Mouse (Mus musculus): ENCODE measurements around the gene Scml4. TPM values are rescaled to one million over a fixed set of nuclear protein-coding genes. Genes with fewer than 3 reads are reported as not detected.

Scml4 gene
- polyA plus RNA-seq, 1 experiment from 2014 or later = 9.3 TPM

DNA sequence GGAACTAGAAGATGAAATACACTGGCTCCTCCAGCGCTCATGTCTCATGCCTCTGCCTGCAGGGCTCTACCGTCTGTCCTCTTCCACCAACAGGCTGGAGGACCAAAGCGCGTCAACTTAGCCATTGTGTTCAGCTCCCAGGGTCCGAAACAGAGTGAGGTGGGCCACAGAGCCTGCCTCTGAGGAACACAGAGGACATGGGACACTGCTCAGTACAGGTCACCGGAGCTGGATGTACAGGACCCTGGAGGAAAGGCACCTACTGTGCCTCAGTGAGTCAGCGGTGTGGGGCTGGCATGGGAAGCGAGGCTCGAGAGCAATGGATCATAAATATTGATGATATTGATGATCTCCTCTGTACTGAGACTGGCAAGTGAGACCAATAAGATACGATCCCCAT, 139.2 kb downstream of the Scml4 start:
- no peak for ATAC-seq (ENCODE audit: low FRiP score)
- 90% methylated on average over 10 of the region's 10 CpGs for WGBS

DNA sequence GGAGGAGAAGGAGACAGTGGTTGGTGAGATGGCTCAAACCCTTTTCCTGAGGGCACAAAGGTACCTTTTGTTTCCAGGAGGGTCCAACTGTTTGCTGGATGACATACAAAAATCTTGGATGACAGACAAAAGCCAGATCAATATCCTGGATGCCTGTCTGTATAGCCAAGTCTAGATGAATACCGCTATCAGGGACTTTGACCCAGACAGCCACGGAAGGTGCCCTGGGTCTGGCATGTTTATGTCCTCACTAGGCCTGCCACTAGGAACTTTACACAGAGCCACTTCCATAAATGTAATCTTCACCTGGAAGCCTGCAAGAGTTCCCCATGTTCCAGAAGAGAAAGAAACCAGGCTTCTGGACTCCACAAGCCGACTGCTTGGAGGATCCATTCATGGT, 141.3 kb downstream of the Scml4 start:
- Histone ChIP-seq H3K27me3 (ENCODE audit: control insufficient read depth, insufficient read depth, low read length) (no peaks in the 10 kb centered on the region), H3K4me2 (replicated peaks) (no peak overlapping the region), H3K36me3 (replicated peaks; ENCODE audit: control insufficient read depth, insufficient read depth) (peaks cover 7% of the 10 kb centered on the region), H3K4me1 (replicated peaks; ENCODE audit: control insufficient read depth, insufficient read depth, low read length) (peaks cover 8% of the 10 kb centered on the region; the same call in 1 of the 2 replicates), H3K9me3 (ENCODE audit: control insufficient read depth, low read length) (no peaks in the 10 kb centered on the region), H3K9ac (no peak overlapping the region), H3K4me3 (replicated peaks; ENCODE audit: low read length) (no peak overlapping the region), H3K27ac (no peak overlapping the region)
- DNase-seq (ENCODE audit: low spot score) = no peak
- no peak for ATAC-seq (ENCODE audit: low FRiP score)
- WGBS = 70% methylated on average over 3 of the region's 3 CpGs

More for the DNA sequence above, 139.2 kb downstream of the Scml4 start:
- H3K27ac ChIP-seq = no peak overlapping the region
- H3K27me3 ChIP-seq (ENCODE audit: control insufficient read depth, insufficient read depth, low read length) = no peaks in the 10 kb centered on the region
- no peak overlapping the region for H3K9ac ChIP-seq
- peaks cover 6% of the 10 kb centered on the region for H3K36me3 ChIP-seq (replicated peaks; ENCODE audit: control insufficient read depth, insufficient read depth)
- no peak overlapping the region for H3K4me3 ChIP-seq (replicated peaks; ENCODE audit: low read length)
- no peak overlapping the region for H3K4me2 ChIP-seq (replicated peaks)
- no peaks in the 10 kb centered on the region for H3K9me3 ChIP-seq (ENCODE audit: control insufficient read depth, low read length)
- H3K4me1 ChIP-seq (replicated peaks; ENCODE audit: control insufficient read depth, insufficient read depth, low read length) = peaks cover 20% of the 10 kb centered on the region
- no peak for DNase-seq (ENCODE audit: low spot score)

DNA sequence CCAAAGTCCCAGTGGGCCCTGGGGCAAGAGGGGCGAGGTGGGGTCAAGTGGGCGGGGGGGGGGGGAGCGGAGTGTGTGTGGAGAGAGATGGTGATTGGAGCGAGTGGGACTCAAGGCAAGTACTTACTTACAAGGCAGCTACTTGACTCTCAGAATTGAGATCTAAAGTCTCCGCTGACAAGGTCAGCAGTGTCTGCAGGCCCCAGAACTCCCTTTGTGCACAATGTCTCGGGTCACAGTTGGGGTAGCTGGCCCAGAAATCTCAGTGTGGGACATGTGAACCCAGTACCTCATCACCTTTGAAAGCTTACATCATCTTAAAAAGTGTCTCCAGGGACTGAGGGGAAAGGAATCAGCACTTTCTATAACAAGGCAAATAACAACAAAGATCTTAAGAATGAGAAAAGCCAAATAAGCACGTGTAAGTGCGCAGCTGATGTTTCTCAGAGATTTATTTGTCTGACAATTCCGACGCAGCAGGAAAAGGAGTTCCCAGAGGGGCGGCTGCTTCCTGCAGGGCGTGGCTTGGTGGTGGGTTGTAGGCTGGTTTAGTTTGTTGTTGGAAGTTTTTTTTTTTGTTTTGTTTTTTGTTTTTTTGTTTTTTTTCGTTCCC, 142.0 kb downstream of the Scml4 start:
- Histone ChIP-seq H3K9ac (no peak overlapping the region), H3K9me3 (ENCODE audit: control insufficient read depth, low read length) (no peaks in the 10 kb centered on the region), H3K27ac (no peak overlapping the region), H3K4me3 (replicated peaks; ENCODE audit: low read length) (peak overlapping the region; percentile 20; the same call in 1 of the 2 replicates), H3K4me1 (replicated peaks; ENCODE audit: control insufficient read depth, insufficient read depth, low read length) (peaks cover 8% of the 10 kb centered on the region; the same call in 1 of the 2 replicates), H3K36me3 (replicated peaks; ENCODE audit: control insufficient read depth, insufficient read depth) (peaks cover 7% of the 10 kb centered on the region), H3K4me2 (replicated peaks) (peak overlapping the region; percentile 51; the same call in 1 of the 2 replicates), H3K27me3 (ENCODE audit: control insufficient read depth, insufficient read depth, low read length) (no peaks in the 10 kb centered on the region)
- no peak for ATAC-seq (ENCODE audit: low FRiP score)
- 10% methylated on average over 13 of the region's 13 CpGs for WGBS
- no peak for DNase-seq (ENCODE audit: low spot score)

DNA sequence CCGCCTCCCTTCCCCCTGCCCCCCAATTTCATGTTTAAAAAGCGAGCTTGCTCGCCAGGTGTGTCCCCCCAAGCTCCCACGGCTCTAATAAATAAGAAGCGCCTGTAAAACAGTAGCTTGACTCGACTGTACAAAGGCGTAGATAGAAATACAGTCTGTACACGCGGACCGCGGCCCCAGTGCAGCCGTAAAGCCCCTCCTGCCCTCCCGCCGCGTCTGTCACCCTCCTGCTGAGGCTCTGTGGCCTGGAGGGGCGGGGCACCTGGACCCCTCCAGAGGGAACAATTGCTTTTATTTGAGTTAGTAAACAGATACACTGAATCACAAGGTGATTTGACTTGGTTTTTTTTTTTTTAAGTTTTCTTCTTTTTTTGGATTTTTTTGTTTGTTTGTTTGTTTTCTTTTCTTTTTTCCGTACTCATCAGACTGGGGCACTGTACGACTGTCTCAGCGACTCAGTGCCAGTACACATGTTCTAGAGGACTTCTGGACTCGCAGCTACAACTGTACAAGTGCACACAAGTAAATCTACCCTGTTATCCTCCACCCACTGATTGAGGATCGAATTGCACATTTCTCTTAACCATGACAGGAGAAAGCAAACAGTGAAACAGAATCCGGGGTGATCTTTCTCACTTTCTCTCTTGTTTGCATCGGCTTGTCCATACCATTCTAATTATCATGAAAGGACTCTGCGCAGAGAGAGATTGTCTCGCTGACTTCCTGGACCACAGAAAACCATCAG, 142.7 kb downstream of the Scml4 start:
- WGBS = 9% methylated on average over 25 of the region's 25 CpGs
- peak overlapping the region; percentile 24; the same call in 1 of the 2 replicates for H3K9ac ChIP-seq
- ATAC-seq (ENCODE audit: low FRiP score) (no peak), DNase-seq (ENCODE audit: low spot score) (no peak)
- H3K4me3 ChIP-seq (replicated peaks; ENCODE audit: low read length) = peak overlapping the region; percentile 20
- peaks cover 8% of the 10 kb centered on the region; the same call in 1 of the 2 replicates for H3K4me1 ChIP-seq (replicated peaks; ENCODE audit: control insufficient read depth, insufficient read depth, low read length)
- no peaks in the 10 kb centered on the region for H3K9me3 ChIP-seq (ENCODE audit: control insufficient read depth, low read length)
- H3K36me3 ChIP-seq (replicated peaks; ENCODE audit: control insufficient read depth, insufficient read depth) = peaks cover 7% of the 10 kb centered on the region
- no peaks in the 10 kb centered on the region for H3K27me3 ChIP-seq (ENCODE audit: control insufficient read depth, insufficient read depth, low read length)
- H3K4me2 ChIP-seq (replicated peaks) = peak overlapping the region; percentile 51
- H3K27ac ChIP-seq = no peak overlapping the region

GRCm38 (mm10) chr10:43003466-43003757, 143.2 kb downstream of the Scml4 start:
- WGBS = 55% methylated on average over 5 of the region's 5 CpGs
- Histone ChIP-seq H3K9ac (no peak overlapping the region), H3K27ac (no peak overlapping the region), H3K36me3 (replicated peaks; ENCODE audit: control insufficient read depth, insufficient read depth) (peaks cover 7% of the 10 kb centered on the region), H3K4me2 (replicated peaks) (no peak overlapping the region), H3K27me3 (ENCODE audit: control insufficient read depth, insufficient read depth, low read length) (no peaks in the 10 kb centered on the region), H3K4me1 (replicated peaks; ENCODE audit: control insufficient read depth, insufficient read depth, low read length) (peaks cover 8% of the 10 kb centered on the region; the same call in 1 of the 2 replicates), H3K4me3 (replicated peaks; ENCODE audit: low read length) (no peak overlapping the region), H3K9me3 (ENCODE audit: control insufficient read depth, low read length) (no peaks in the 10 kb centered on the region)
- DNase-seq (ENCODE audit: low spot score) = no peak
- no peak for ATAC-seq (ENCODE audit: low FRiP score)

- peaks cover 7% of the 10 kb centered on the region for H3K36me3 ChIP-seq (replicated peaks; ENCODE audit: control insufficient read depth, insufficient read depth)
- H3K9ac ChIP-seq = no peak overlapping the region
- no peaks in the 10 kb centered on the region for H3K9me3 ChIP-seq (ENCODE audit: control insufficient read depth, low read length)
- WGBS = 93% methylated on average over 16 of the region's 16 CpGs
- H3K4me3 ChIP-seq (replicated peaks; ENCODE audit: low read length) = no peak overlapping the region
- no peak overlapping the region for H3K4me2 ChIP-seq (replicated peaks)
- ATAC-seq (ENCODE audit: low FRiP score) = no peak
- DNase-seq (ENCODE audit: low spot score) = no peak
- no peaks in the 10 kb centered on the region for H3K27me3 ChIP-seq (ENCODE audit: control insufficient read depth, insufficient read depth, low read length)
- no peak overlapping the region for H3K27ac ChIP-seq
- peaks cover 8% of the 10 kb centered on the region; the same call in 1 of the 2 replicates for H3K4me1 ChIP-seq (replicated peaks; ENCODE audit: control insufficient read depth, insufficient read depth, low read length)
These were observed 144.1 kb downstream of the Scml4 start for GRCm38 (mm10) chr10:43004174-43004734.

- H3K9me3 ChIP-seq (ENCODE audit: control insufficient read depth, low read length) = no peaks in the 10 kb centered on the region
- 80% methylated on average over 4 of the region's 4 CpGs for WGBS
- no peak for ATAC-seq (ENCODE audit: low FRiP score)
- H3K4me1 ChIP-seq (replicated peaks; ENCODE audit: control insufficient read depth, insufficient read depth, low read length) = peaks cover 8% of the 10 kb centered on the region; the same call in 1 of the 2 replicates
- H3K36me3 ChIP-seq (replicated peaks; ENCODE audit: control insufficient read depth, insufficient read depth) = peaks cover 7% of the 10 kb centered on the region
- DNase-seq (ENCODE audit: low spot score) = no peak
- H3K27me3 ChIP-seq (ENCODE audit: control insufficient read depth, insufficient read depth, low read length) = no peaks in the 10 kb centered on the region
- H3K4me2 ChIP-seq (replicated peaks) = no peak overlapping the region
- no peak overlapping the region for H3K4me3 ChIP-seq (replicated peaks; ENCODE audit: low read length)
- no peak overlapping the region for H3K9ac ChIP-seq
- no peak overlapping the region for H3K27ac ChIP-seq
These were observed 144.9 kb downstream of the Scml4 start for GRCm38 (mm10) chr10:43005031-43005430.

DNA sequence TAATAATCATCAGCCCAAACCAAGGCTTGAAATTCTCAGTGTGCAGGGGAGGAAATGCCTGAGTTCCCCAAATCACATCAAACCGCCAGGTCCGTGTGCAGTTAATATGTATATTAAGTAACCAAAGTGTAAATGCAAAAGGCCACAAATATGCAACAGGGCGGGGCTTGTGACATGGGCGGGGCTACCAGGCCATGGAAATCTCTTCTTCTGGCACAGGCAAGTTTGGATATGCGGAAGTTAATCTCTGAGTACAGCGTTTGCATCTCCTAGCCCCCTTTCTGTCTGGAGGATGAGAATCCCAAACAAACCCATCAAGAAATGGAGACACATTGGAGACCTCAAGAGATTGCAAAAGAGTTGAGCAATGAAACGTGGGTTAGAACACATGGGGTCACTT, 145.5 kb downstream of the Scml4 start:
- 83% methylated on average over 7 of the region's 7 CpGs for WGBS
- Histone ChIP-seq H3K27ac (no peak overlapping the region), H3K9ac (no peak overlapping the region), H3K36me3 (replicated peaks; ENCODE audit: control insufficient read depth, insufficient read depth) (peaks cover 7% of the 10 kb centered on the region), H3K4me3 (replicated peaks; ENCODE audit: low read length) (no peak overlapping the region), H3K4me2 (replicated peaks) (no peak overlapping the region), H3K9me3 (ENCODE audit: control insufficient read depth, low read length) (no peaks in the 10 kb centered on the region), H3K4me1 (replicated peaks; ENCODE audit: control insufficient read depth, insufficient read depth, low read length) (peaks cover 8% of the 10 kb centered on the region; the same call in 1 of the 2 replicates), H3K27me3 (ENCODE audit: control insufficient read depth, insufficient read depth, low read length) (no peaks in the 10 kb centered on the region)
- ATAC-seq (ENCODE audit: low FRiP score) = no peak
- no peak for DNase-seq (ENCODE audit: low spot score)

DNA sequence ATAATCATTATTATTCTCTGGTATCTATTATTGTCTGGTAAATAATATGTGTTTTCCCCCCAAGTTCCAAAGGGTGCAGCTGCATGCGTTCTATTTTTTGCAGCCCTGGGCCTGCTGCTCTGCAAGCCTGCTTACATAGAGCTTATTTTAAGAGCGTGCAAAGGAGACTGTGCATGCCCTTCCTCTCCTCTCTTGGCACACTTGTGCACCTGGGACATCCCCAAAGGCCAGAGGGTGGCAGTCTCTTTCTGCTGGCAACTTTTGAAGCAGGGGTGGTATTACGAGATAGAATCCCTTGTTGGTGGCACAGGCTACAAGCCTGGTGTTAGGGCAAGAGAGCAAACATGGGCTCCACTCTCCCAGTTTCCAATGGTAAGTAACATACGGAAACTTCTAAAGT, 146.4 kb downstream of the Scml4 start:
- H3K4me3 ChIP-seq (replicated peaks; ENCODE audit: low read length) = no peak overlapping the region
- peaks cover 8% of the 10 kb centered on the region; the same call in 1 of the 2 replicates for H3K4me1 ChIP-seq (replicated peaks; ENCODE audit: control insufficient read depth, insufficient read depth, low read length)
- no peaks in the 10 kb centered on the region for H3K9me3 ChIP-seq (ENCODE audit: control insufficient read depth, low read length)
- no peak overlapping the region for H3K9ac ChIP-seq
- H3K27ac ChIP-seq = no peak overlapping the region
- no peak for ATAC-seq (ENCODE audit: low FRiP score)
- no peak for DNase-seq (ENCODE audit: low spot score)
- H3K36me3 ChIP-seq (replicated peaks; ENCODE audit: control insufficient read depth, insufficient read depth) = peaks cover 7% of the 10 kb centered on the region
- WGBS = 90% methylated on average over 4 of the region's 4 CpGs
- no peak overlapping the region for H3K4me2 ChIP-seq (replicated peaks)
- no peaks in the 10 kb centered on the region for H3K27me3 ChIP-seq (ENCODE audit: control insufficient read depth, insufficient read depth, low read length)

Data from hindbrain, embryonic 14.5 days (tissue).